Mouse (Mus musculus) hindbrain, embryonic 12.5 days (tissue): ENCODE measurements at regions not wholly inside any gene's neighbourhood (a gene's known extent, or its start where the extent isn't known, plus 50 kb on each side); places are given as distances from the start of the nearest gene placed in this dataset.

Experiments used
- ATAC-seq: fragments of 200-750 bp; cut with Nextera tagmentation; 2 replicates; pipeline ENCODE4 v1.8.0; 2017; ENCODE audit warnings: moderate TSS enrichment; ENCODE audit not compliant: low FRiP score
- H3K27ac ChIP-seq: fragments of 300-500 bp; sonication (generic); 2 replicates; pipeline ENCODE4 v1.5.1; 2016; ENCODE audit warnings: mild to moderate bottlenecking
- H3K27me3 ChIP-seq: fragments of 300-500 bp; sonication (generic); 2 replicates; pipeline ENCODE4 v1.6.1; 2016; ENCODE audit warnings: mild to moderate bottlenecking
- H3K36me3 ChIP-seq: fragments of 300-500 bp; sonication (generic); 2 replicates; pipeline ENCODE4 v1.6.1; 2016; ENCODE audit warnings: mild to moderate bottlenecking
- H3K4me1 ChIP-seq: fragments of 300-500 bp; sonication (generic); 2 replicates; pipeline ENCODE4 v1.6.1; 2016
- H3K4me2 ChIP-seq: fragments of 300-500 bp; sonication (generic); replicated peaks from 2 replicates; pipeline ENCODE4 v1.6.1; 2016; ENCODE audit warnings: mild to moderate bottlenecking
- H3K4me3 ChIP-seq: fragments of 300-500 bp; sonication (generic); 2 replicates; pipeline ENCODE4 v1.5.1; 2016; ENCODE audit warnings: mild to moderate bottlenecking
- H3K9ac ChIP-seq: fragments of 300-500 bp; sonication (generic); 2 replicates; pipeline ENCODE4 v1.6.1; 2016; ENCODE audit warnings: mild to moderate bottlenecking, moderate library complexity
- H3K9me3 ChIP-seq: fragments of 300-500 bp; sonication (generic); replicated peaks from 2 replicates; pipeline ENCODE4 v1.6.1; 2016; ENCODE audit warnings: mild to moderate bottlenecking
- WGBS: fragments of 180-500 bp; shearing (Covaris S2); methylation state at CpG from one replicate; pipeline ENCODE4 v1.1.7; 2016; 5-methylcytosine and 5-hydroxymethylcytosine counted together

- no peaks in the 10 kb centered on the region for H3K9me3 ChIP-seq
- no peak overlapping the region for H3K27ac ChIP-seq
- H3K36me3 ChIP-seq = no peaks in the 10 kb centered on the region
- ATAC-seq = no peak
- no peak overlapping the region for H3K9ac ChIP-seq
- H3K4me3 ChIP-seq = no peak overlapping the region
- no peaks in the 10 kb centered on the region for H3K27me3 ChIP-seq
- H3K4me1 ChIP-seq = no peaks in the 10 kb centered on the region
- no peak overlapping the region for H3K4me2 ChIP-seq
- WGBS = 77% methylated on average over 7 of the region's 7 CpGs
Measured at GRCm38 (mm10) chr11:24535462-24535861, 457.6 kb downstream of the Bcl11a start.

DNA sequence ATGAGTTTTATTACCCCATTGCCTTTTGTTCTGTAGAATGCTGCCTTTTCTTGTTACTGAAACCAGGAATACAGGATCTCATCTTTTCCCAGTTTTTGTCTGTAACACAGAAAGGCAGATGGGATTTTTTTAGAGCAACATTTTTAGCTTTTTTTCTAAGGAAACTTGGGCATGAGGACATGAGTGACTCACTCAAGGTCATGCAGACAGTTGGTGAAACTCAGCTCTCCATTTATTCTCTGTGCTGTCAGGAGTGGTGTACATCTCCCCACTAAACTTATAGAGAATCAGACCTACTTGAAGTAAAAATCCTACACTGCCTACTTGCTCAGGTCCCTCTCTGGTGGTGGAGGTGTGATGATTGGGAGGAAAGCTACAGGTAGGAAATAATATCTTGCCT is 459.9 kb downstream of the Bcl11a start:
- no peak for ATAC-seq
- no peak overlapping the region for H3K27ac ChIP-seq

GRCm38 (mm10) chr11:24569655-24570054 is 491.8 kb downstream of the Bcl11a start:
- no peaks in the 10 kb centered on the region for H3K9me3 ChIP-seq
- no peak overlapping the region for H3K4me2 ChIP-seq
- H3K9ac ChIP-seq = no peak overlapping the region
- ATAC-seq = no peak
- no peak overlapping the region for H3K27ac ChIP-seq
- no peaks in the 10 kb centered on the region for H3K27me3 ChIP-seq
- no peaks in the 10 kb centered on the region for H3K36me3 ChIP-seq
- H3K4me1 ChIP-seq = no peaks in the 10 kb centered on the region
- H3K4me3 ChIP-seq = no peak overlapping the region

More for the DNA sequence above, 459.9 kb downstream of the Bcl11a start:
- no peak overlapping the region for H3K4me2 ChIP-seq
- H3K36me3 ChIP-seq = no peaks in the 10 kb centered on the region
- H3K9me3 ChIP-seq = no peaks in the 10 kb centered on the region
- no peak overlapping the region for H3K9ac ChIP-seq
- no peaks in the 10 kb centered on the region for H3K27me3 ChIP-seq
- H3K4me1 ChIP-seq = no peaks in the 10 kb centered on the region
- no peak overlapping the region for H3K4me3 ChIP-seq

DNA sequence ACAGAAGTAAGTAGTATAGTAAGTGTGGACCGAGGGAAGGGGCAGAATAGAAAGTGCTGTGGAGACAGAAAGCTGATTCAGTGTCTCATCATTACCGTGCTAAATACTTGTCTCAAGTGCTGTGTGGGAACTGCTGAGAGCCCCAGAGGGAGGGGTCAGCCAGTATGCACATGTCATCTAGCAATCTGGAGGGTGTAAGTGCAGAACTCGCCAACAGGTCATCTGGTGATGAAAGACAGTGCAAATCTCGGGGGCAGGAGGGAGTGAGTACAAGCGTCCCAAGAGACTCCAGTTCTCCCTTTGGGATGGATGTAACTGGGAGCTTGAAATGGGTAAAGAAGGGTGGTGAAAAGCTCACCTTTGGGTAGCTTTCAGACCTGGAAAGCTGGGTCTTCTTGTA is 535.7 kb downstream of the Bcl11a start:
- Histone ChIP-seq H3K4me1 (no peaks in the 10 kb centered on the region), H3K27ac (no peak overlapping the region), H3K9ac (no peak overlapping the region), H3K4me3 (no peak overlapping the region), H3K9me3 (no peaks in the 10 kb centered on the region), H3K27me3 (no peaks in the 10 kb centered on the region), H3K4me2 (no peak overlapping the region), H3K36me3 (no peaks in the 10 kb centered on the region)
- 71% methylated on average over 5 of the region's 5 CpGs for WGBS
- ATAC-seq = no peak

DNA sequence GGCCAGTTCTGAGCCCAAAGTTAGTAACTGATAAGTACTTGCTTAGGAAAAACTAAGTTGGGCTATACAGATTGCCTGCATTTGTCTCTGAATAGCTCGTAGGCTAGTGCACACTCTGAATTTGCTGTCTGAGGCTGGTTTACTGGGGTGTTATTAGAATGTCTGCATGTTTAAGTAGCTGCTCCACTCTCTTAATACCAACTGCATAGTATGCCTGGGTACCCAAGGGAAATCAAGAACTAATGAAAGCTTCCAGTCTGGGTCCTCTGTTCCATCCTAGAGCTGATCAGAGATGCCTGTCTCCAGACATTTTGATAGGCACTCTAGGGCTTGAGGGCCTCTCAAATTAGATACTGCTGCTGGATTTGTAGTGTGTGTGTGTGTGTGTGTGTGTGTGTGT is 537.6 kb downstream of the Bcl11a start:
- no peak overlapping the region for H3K4me3 ChIP-seq
- no peaks in the 10 kb centered on the region for H3K36me3 ChIP-seq
- no peak for ATAC-seq
- 88% methylated on average over 1 of the region's 1 CpGs for WGBS
- H3K4me2 ChIP-seq = no peak overlapping the region
- H3K27me3 ChIP-seq = no peaks in the 10 kb centered on the region
- no peak overlapping the region for H3K9ac ChIP-seq
- no peak overlapping the region for H3K27ac ChIP-seq
- no peaks in the 10 kb centered on the region for H3K4me1 ChIP-seq
- H3K9me3 ChIP-seq = no peaks in the 10 kb centered on the region

- Histone ChIP-seq H3K4me1 (no peaks in the 10 kb centered on the region), H3K9me3 (no peaks in the 10 kb centered on the region), H3K27ac (no peak overlapping the region), H3K4me3 (no peak overlapping the region), H3K4me2 (no peak overlapping the region), H3K27me3 (no peaks in the 10 kb centered on the region), H3K36me3 (no peaks in the 10 kb centered on the region), H3K9ac (no peak overlapping the region)
- no peak for ATAC-seq
- 67% methylated on average over 2 of the region's 2 CpGs for WGBS
Measured at GRCm38 (mm10) chr11:24618586-24618985, 540.7 kb downstream of the Bcl11a start.

DNA sequence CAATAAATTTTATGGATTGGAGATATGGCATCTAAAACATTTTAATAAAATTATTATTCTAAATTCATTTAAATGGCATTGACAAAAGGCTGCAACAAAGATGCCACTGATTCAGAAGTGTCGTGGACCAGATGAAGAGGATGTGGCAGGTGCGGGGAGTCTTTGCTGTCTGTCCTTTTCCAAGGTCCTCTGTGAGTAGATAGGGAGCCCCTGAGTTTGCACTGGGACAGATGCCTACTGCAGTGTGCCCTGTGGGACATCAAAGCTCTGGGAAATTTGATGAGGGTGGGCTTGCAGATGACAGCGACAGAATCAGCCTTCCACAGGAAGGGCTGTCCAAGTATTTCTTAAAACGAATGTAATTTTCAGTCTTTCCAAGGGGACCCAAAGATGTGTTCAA is 541.2 kb downstream of the Bcl11a start:
- H3K4me1 ChIP-seq = no peaks in the 10 kb centered on the region
- ATAC-seq = no peak
- H3K4me2 ChIP-seq = no peak overlapping the region
- 86% methylated on average over 4 of the region's 4 CpGs for WGBS
- no peak overlapping the region for H3K9ac ChIP-seq
- H3K27me3 ChIP-seq = no peaks in the 10 kb centered on the region
- no peak overlapping the region for H3K27ac ChIP-seq
- H3K36me3 ChIP-seq = no peaks in the 10 kb centered on the region
- H3K9me3 ChIP-seq = no peaks in the 10 kb centered on the region
- no peak overlapping the region for H3K4me3 ChIP-seq

GRCm38 (mm10) chr11:24628619-24629018 is 550.8 kb downstream of the Bcl11a start:
- H3K27me3 ChIP-seq = no peaks in the 10 kb centered on the region
- H3K4me3 ChIP-seq = no peak overlapping the region
- no peak for ATAC-seq
- H3K9me3 ChIP-seq = no peaks in the 10 kb centered on the region
- no peak overlapping the region for H3K9ac ChIP-seq
- H3K36me3 ChIP-seq = no peaks in the 10 kb centered on the region
- no peaks in the 10 kb centered on the region for H3K4me1 ChIP-seq
- 48% methylated on average over 5 of the region's 5 CpGs for WGBS
- H3K27ac ChIP-seq = no peak overlapping the region
- H3K4me2 ChIP-seq = no peak overlapping the region

GRCm38 (mm10) chr11:24629431-24629830 is 551.6 kb downstream of the Bcl11a start:
- no peak overlapping the region for H3K4me3 ChIP-seq
- no peak overlapping the region for H3K9ac ChIP-seq
- H3K27me3 ChIP-seq = no peaks in the 10 kb centered on the region
- no peaks in the 10 kb centered on the region for H3K9me3 ChIP-seq
- no peak overlapping the region for H3K27ac ChIP-seq
- H3K36me3 ChIP-seq = no peaks in the 10 kb centered on the region
- 72% methylated on average over 4 of the region's 4 CpGs for WGBS
- H3K4me2 ChIP-seq = no peak overlapping the region
- no peak for ATAC-seq
- no peaks in the 10 kb centered on the region for H3K4me1 ChIP-seq

DNA sequence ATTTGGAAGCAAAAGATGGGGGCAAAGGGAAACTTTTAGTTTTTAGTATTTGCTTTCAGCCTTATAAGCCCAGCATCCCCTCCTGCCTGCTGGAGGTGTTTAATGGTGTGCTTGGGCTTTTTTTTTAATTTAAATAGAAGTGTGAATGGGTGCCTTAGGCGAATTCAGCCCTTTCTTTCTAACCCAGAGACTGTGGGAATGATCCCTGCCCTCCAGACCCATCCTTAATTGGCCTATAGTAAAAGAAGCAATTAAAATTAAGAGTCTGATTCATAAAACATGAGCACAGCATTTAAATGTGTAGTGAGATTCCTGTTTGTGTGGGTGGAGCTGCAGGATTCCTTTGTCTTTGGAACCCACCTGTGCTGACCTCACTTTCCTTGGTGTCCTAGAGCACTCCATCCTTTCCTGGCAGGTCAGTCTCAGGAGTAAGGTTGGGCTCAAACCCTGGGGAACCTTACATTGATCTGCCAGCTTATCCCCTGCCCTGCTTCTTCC is 552.6 kb downstream of the Bcl11a start:
- Histone ChIP-seq H3K36me3 (no peaks in the 10 kb centered on the region), H3K4me2 (no peak overlapping the region), H3K9me3 (no peaks in the 10 kb centered on the region), H3K27ac (no peak overlapping the region), H3K4me1 (no peaks in the 10 kb centered on the region), H3K4me3 (no peak overlapping the region), H3K9ac (no peak overlapping the region), H3K27me3 (no peaks in the 10 kb centered on the region)
- 33% methylated on average over 1 of the region's 1 CpGs for WGBS
- no peak for ATAC-seq

GRCm38 (mm10) chr11:24631651-24632050 is 553.8 kb downstream of the Bcl11a start:
- Histone ChIP-seq H3K4me2 (no peak overlapping the region), H3K4me3 (no peak overlapping the region), H3K4me1 (no peaks in the 10 kb centered on the region), H3K27ac (no peak overlapping the region), H3K36me3 (no peaks in the 10 kb centered on the region), H3K27me3 (no peaks in the 10 kb centered on the region), H3K9ac (no peak overlapping the region), H3K9me3 (no peaks in the 10 kb centered on the region)
- 83% methylated on average over 2 of the region's 2 CpGs for WGBS
- ATAC-seq = no peak

- Histone ChIP-seq H3K4me2 (no peak overlapping the region), H3K27ac (no peak overlapping the region), H3K36me3 (no peaks in the 10 kb centered on the region), H3K4me3 (no peak overlapping the region), H3K4me1 (no peaks in the 10 kb centered on the region), H3K9ac (no peak overlapping the region), H3K27me3 (no peaks in the 10 kb centered on the region), H3K9me3 (no peaks in the 10 kb centered on the region)
- no peak for ATAC-seq
- 87% methylated on average over 4 of the region's 4 CpGs for WGBS
Measured at GRCm38 (mm10) chr11:24636716-24637115, 558.9 kb downstream of the Bcl11a start.

DNA sequence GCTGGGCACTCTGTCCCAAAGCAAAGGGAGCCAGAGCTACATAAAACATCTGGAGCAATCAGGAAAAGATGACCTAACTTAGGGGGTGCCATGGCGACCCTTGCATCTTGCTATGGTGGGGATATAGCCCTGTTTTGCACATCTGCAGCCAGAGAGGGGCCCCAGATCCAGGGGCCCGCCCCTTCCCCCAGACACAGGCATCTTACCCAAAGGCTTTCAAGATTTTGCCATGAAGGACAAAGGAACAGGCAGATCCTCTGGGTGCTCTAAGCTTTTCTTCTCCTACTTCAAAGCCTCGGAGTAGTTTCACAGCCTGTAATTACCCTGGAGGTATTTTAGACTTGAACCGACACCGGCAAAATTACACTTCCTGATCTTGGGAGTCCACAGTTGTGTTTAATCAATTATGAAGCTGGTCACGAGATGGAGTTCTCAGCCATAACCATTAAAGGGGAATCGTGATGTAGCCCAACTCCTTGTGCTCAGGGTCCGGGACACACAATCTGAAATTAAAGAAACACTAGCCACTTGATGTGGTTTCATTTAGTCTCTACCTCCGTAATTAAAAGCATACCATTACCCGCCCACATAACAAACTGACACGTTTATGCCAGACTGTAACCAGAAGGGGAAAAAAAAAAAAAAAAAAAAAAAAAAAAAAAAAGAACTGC is 565.7 kb downstream of the Bcl11a start:
- H3K4me3 ChIP-seq = no peak overlapping the region
- ATAC-seq = no peak
- no peak overlapping the region for H3K27ac ChIP-seq
- no peaks in the 10 kb centered on the region for H3K4me1 ChIP-seq
- 71% methylated on average over 11 of the region's 11 CpGs for WGBS
- no peaks in the 10 kb centered on the region for H3K9me3 ChIP-seq
- H3K4me2 ChIP-seq = no peak overlapping the region
- no peaks in the 10 kb centered on the region for H3K36me3 ChIP-seq
- no peaks in the 10 kb centered on the region for H3K27me3 ChIP-seq
- H3K9ac ChIP-seq = no peak overlapping the region
